Mouse (Mus musculus) liver, embryonic 14.5 days (tissue): ENCODE data around the gene Olfr1218.

ENCODE experiments used
- CTCF ChIP-seq: IDR thresholded peaks from 2 replicates; pipeline ENCODE4 v1.5.1; 2016; ENCODE audit warnings: antibody characterized with exemption, low read depth, control low read depth
- EP300 ChIP-seq: IDR thresholded peaks from 2 replicates; pipeline ENCODE4 v1.6.1; 2016; ENCODE audit warnings: antibody characterized with exemption, low read depth

DNA sequence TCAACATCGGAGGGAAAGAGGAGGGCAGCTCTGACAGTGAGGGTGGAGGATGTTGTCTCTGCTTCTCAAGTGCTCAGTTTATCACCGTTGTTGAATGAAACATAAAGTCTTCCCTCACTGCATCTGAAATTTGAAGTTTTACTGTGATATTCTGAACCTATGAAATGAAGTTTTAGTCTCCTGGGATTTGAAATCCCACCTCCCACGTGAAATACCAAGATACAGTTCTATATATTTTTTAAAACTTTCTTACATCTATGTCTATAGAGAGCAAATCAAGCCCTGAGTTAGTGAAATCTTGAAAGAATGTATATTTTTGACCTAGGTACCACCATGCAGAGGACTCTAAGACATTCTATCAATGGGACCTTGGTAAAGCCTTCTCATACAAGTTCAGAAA lies 45.7 kb upstream of the Olfr1218 start, which contains the start of gene Olfr1220:
- TF ChIP-seq CTCF (no peak), EP300 (no peak)
